Mouse (Mus musculus) G1E (cell line): Measurements from ENCODE around the gene Dynlt1a.
"Not testable (repeated sequence)": the region's sequence is repeated elsewhere in the genome, so short reads cannot be mapped to it uniquely, and the experiment has no call there.

Experiments used
- CTCF ChIP-seq: IDR thresholded peaks from 2 replicates; pipeline ENCODE4 v1.5.1; 2012; ENCODE audit warnings: low read depth, low read length, inconsistent platforms, mixed read lengths
- GATA1 ChIP-seq: IDR thresholded peaks from 2 replicates; pipeline ENCODE4 v1.6.1; 2012; ENCODE audit warnings: borderline replicate concordance, low read length, inconsistent platforms, mixed read lengths
- GATA2 ChIP-seq: IDR thresholded peaks from 2 replicates; pipeline ENCODE4 v1.6.1; 2012; ENCODE audit warnings: low read depth, low read length, inconsistent platforms, borderline replicate concordance
- POLR2AphosphoS5 ChIP-seq: IDR thresholded peaks from 2 replicates; pipeline ENCODE4 v1.6.1; 2012; ENCODE audit warnings: low read depth, low read length, inconsistent platforms; ENCODE audit not compliant: insufficient replicate concordance

- not testable (repeated sequence) for TF ChIP-seq CTCF, GATA1, POLR2AphosphoS5, GATA2
Observed at GRCm38 (mm10) chr17:6321081-6321777, 3.9 kb upstream of the Dynlt1a start.
